Mouse (Mus musculus): Measurements from ENCODE around the gene Atrnl1. TPM values are rescaled to one million over a fixed set of nuclear protein-coding genes. Genes with fewer than 3 reads are reported as not detected.

Atrnl1 gene
- polyA plus RNA-seq, 1 experiment from 2014 or later, result 0.68 TPM

- DNase-seq, result no peak
- no peak for ATAC-seq (ENCODE audit: low read depth)
- Histone ChIP-seq H3K4me3 (replicated peaks) (no peak overlapping the region), H3K4me1 (replicated peaks) (no peaks in the 10 kb centered on the region), H3K4me2 (no peak overlapping the region), H3K9ac (no peak overlapping the region), H3K27me3 (no peaks in the 10 kb centered on the region), H3K36me3 (no peaks in the 10 kb centered on the region), H3K27ac (no peak overlapping the region), H3K9me3 (replicated peaks) (no peaks in the 10 kb centered on the region)
- WGBS (ENCODE audit: insufficient replicate concordance), result 37% methylated on average over 1 of the region's 1 CpGs
Measured at GRCm38 (mm10) chr19:58087901-58088300, 477.1 kb downstream of the Atrnl1 start.

- WGBS (ENCODE audit: insufficient replicate concordance), result 72% methylated on average over 7 of the region's 7 CpGs
- H3K9ac ChIP-seq, result no peak overlapping the region
- H3K36me3 ChIP-seq, result no peaks in the 10 kb centered on the region
- H3K27ac ChIP-seq, result no peak overlapping the region
- ATAC-seq (ENCODE audit: low read depth) (no peak), DNase-seq (no peak)
- H3K27me3 ChIP-seq, result no peaks in the 10 kb centered on the region
- no peaks in the 10 kb centered on the region for H3K4me1 ChIP-seq (replicated peaks)
- no peaks in the 10 kb centered on the region for H3K9me3 ChIP-seq (replicated peaks)
- no peak overlapping the region for H3K4me2 ChIP-seq
- H3K4me3 ChIP-seq (replicated peaks), result no peak overlapping the region
Measured at GRCm38 (mm10) chr19:58088433-58088832, 477.6 kb downstream of the Atrnl1 start.

GRCm38 (mm10) chr19:58091911-58092310 is 481.1 kb downstream of the Atrnl1 start:
- no peak overlapping the region for H3K4me3 ChIP-seq (replicated peaks)
- no peaks in the 10 kb centered on the region for H3K27me3 ChIP-seq
- no peak overlapping the region for H3K9ac ChIP-seq
- H3K36me3 ChIP-seq, result no peaks in the 10 kb centered on the region
- 88% methylated on average over 16 of the region's 16 CpGs for WGBS (ENCODE audit: insufficient replicate concordance)
- H3K9me3 ChIP-seq (replicated peaks), result no peaks in the 10 kb centered on the region
- H3K4me2 ChIP-seq, result no peak overlapping the region
- ATAC-seq (ENCODE audit: low read depth), result no peak
- DNase-seq, result no peak
- H3K27ac ChIP-seq, result no peak overlapping the region
- H3K4me1 ChIP-seq (replicated peaks), result no peaks in the 10 kb centered on the region

- Histone ChIP-seq H3K4me3 (replicated peaks) (no peak overlapping the region), H3K4me2 (no peak overlapping the region), H3K36me3 (no peaks in the 10 kb centered on the region), H3K9me3 (replicated peaks) (no peaks in the 10 kb centered on the region), H3K27ac (no peak overlapping the region), H3K9ac (no peak overlapping the region), H3K4me1 (replicated peaks) (no peaks in the 10 kb centered on the region), H3K27me3 (no peaks in the 10 kb centered on the region)
- DNase-seq (no peak), ATAC-seq (ENCODE audit: low read depth) (no peak)
- WGBS (ENCODE audit: insufficient replicate concordance), result 60% methylated on average over 14 of the region's 14 CpGs
Measured at GRCm38 (mm10) chr19:58094781-58095543, 484.1 kb downstream of the Atrnl1 start.

GRCm38 (mm10) chr19:58095776-58096175 is 484.9 kb downstream of the Atrnl1 start:
- no peak for ATAC-seq (ENCODE audit: low read depth)
- H3K4me1 ChIP-seq (replicated peaks), result no peaks in the 10 kb centered on the region
- WGBS (ENCODE audit: insufficient replicate concordance), result 68% methylated on average over 7 of the region's 7 CpGs

GRCm38 (mm10) chr19:58097195-58097594 is 486.4 kb downstream of the Atrnl1 start:
- no peaks in the 10 kb centered on the region for H3K36me3 ChIP-seq
- no peaks in the 10 kb centered on the region for H3K4me1 ChIP-seq (replicated peaks)
- H3K4me2 ChIP-seq, result no peak overlapping the region
- no peak overlapping the region for H3K4me3 ChIP-seq (replicated peaks)
- DNase-seq (no peak), ATAC-seq (ENCODE audit: low read depth) (no peak)
- no peaks in the 10 kb centered on the region for H3K9me3 ChIP-seq (replicated peaks)
- 55% methylated on average over 2 of the region's 2 CpGs for WGBS (ENCODE audit: insufficient replicate concordance)
- H3K9ac ChIP-seq, result no peak overlapping the region
- H3K27me3 ChIP-seq, result no peaks in the 10 kb centered on the region
- no peak overlapping the region for H3K27ac ChIP-seq

More at GRCm38 (mm10) chr19:58095776-58096175, 484.9 kb downstream of the Atrnl1 start:
- Histone ChIP-seq H3K4me3 (replicated peaks) (no peak overlapping the region), H3K4me2 (no peak overlapping the region), H3K27ac (no peak overlapping the region), H3K36me3 (no peaks in the 10 kb centered on the region), H3K9me3 (replicated peaks) (no peaks in the 10 kb centered on the region), H3K9ac (no peak overlapping the region), H3K27me3 (no peaks in the 10 kb centered on the region)
- no peak for DNase-seq

- DNase-seq (no peak), ATAC-seq (ENCODE audit: low read depth) (no peak)
- 71% methylated on average over 5 of the region's 5 CpGs for WGBS (ENCODE audit: insufficient replicate concordance)
- H3K27ac ChIP-seq, result no peak overlapping the region
- no peak overlapping the region for H3K4me2 ChIP-seq
- no peaks in the 10 kb centered on the region for H3K4me1 ChIP-seq (replicated peaks)
- H3K4me3 ChIP-seq (replicated peaks), result no peak overlapping the region
- no peaks in the 10 kb centered on the region for H3K27me3 ChIP-seq
- H3K9me3 ChIP-seq (replicated peaks), result no peaks in the 10 kb centered on the region
- H3K36me3 ChIP-seq, result no peaks in the 10 kb centered on the region
- H3K9ac ChIP-seq, result no peak overlapping the region
Measured at GRCm38 (mm10) chr19:58099539-58099938, 488.7 kb downstream of the Atrnl1 start.

GRCm38 (mm10) chr19:58100381-58100780 is 489.5 kb downstream of the Atrnl1 start:
- no peaks in the 10 kb centered on the region for H3K4me1 ChIP-seq (replicated peaks)
- WGBS (ENCODE audit: insufficient replicate concordance), result 62% methylated on average over 4 of the region's 4 CpGs

GRCm38 (mm10) chr19:58104544-58104943 is 493.7 kb downstream of the Atrnl1 start:
- ATAC-seq (ENCODE audit: low read depth), result no peak
- Histone ChIP-seq H3K4me3 (replicated peaks) (no peak overlapping the region), H3K27ac (no peak overlapping the region), H3K4me1 (replicated peaks) (no peaks in the 10 kb centered on the region), H3K36me3 (no peaks in the 10 kb centered on the region), H3K4me2 (no peak overlapping the region), H3K9me3 (replicated peaks) (no peaks in the 10 kb centered on the region), H3K9ac (no peak overlapping the region), H3K27me3 (no peaks in the 10 kb centered on the region)
- DNase-seq, result no peak
- 34% methylated on average over 7 of the region's 7 CpGs for WGBS (ENCODE audit: insufficient replicate concordance)

More at GRCm38 (mm10) chr19:58100381-58100780, 489.5 kb downstream of the Atrnl1 start:
- Histone ChIP-seq H3K9ac (no peak overlapping the region), H3K9me3 (replicated peaks) (no peaks in the 10 kb centered on the region), H3K27me3 (no peaks in the 10 kb centered on the region), H3K27ac (no peak overlapping the region), H3K4me3 (replicated peaks) (no peak overlapping the region), H3K36me3 (no peaks in the 10 kb centered on the region), H3K4me2 (no peak overlapping the region)
- no peak for DNase-seq
- ATAC-seq (ENCODE audit: low read depth), result no peak

GRCm38 (mm10) chr19:58107632-58108031 is 496.8 kb downstream of the Atrnl1 start:
- ATAC-seq (ENCODE audit: low read depth) (no peak), DNase-seq (no peak)
- WGBS (ENCODE audit: insufficient replicate concordance), result 70% methylated on average over 10 of the region's 10 CpGs
- H3K9ac ChIP-seq, result no peak overlapping the region
- H3K4me3 ChIP-seq (replicated peaks), result no peak overlapping the region
- no peak overlapping the region for H3K27ac ChIP-seq
- no peak overlapping the region for H3K4me2 ChIP-seq
- no peaks in the 10 kb centered on the region for H3K9me3 ChIP-seq (replicated peaks)
- H3K27me3 ChIP-seq, result no peaks in the 10 kb centered on the region
- H3K36me3 ChIP-seq, result no peaks in the 10 kb centered on the region
- H3K4me1 ChIP-seq (replicated peaks), result no peaks in the 10 kb centered on the region

GRCm38 (mm10) chr19:58110491-58110890 is 499.7 kb downstream of the Atrnl1 start:
- Histone ChIP-seq H3K4me2 (no peak overlapping the region), H3K9ac (no peak overlapping the region), H3K27ac (no peak overlapping the region), H3K4me1 (replicated peaks) (no peaks in the 10 kb centered on the region), H3K9me3 (replicated peaks) (no peaks in the 10 kb centered on the region), H3K36me3 (no peaks in the 10 kb centered on the region), H3K27me3 (no peaks in the 10 kb centered on the region), H3K4me3 (replicated peaks) (no peak overlapping the region)
- DNase-seq (no peak), ATAC-seq (ENCODE audit: low read depth) (no peak)
- WGBS (ENCODE audit: insufficient replicate concordance), result 85% methylated on average over 3 of the region's 3 CpGs

GRCm38 (mm10) chr19:58111291-58111690 is 500.5 kb downstream of the Atrnl1 start:
- Histone ChIP-seq H3K9ac (no peak overlapping the region), H3K9me3 (replicated peaks) (no peaks in the 10 kb centered on the region), H3K4me3 (replicated peaks) (no peak overlapping the region), H3K27me3 (no peaks in the 10 kb centered on the region), H3K36me3 (no peaks in the 10 kb centered on the region), H3K27ac (no peak overlapping the region), H3K4me1 (replicated peaks) (no peaks in the 10 kb centered on the region), H3K4me2 (no peak overlapping the region)
- ATAC-seq (ENCODE audit: low read depth), result no peak
- 76% methylated on average over 6 of the region's 6 CpGs for WGBS (ENCODE audit: insufficient replicate concordance)
- DNase-seq, result no peak

Data from liver, embryonic 13.5 days (tissue).